Mouse (Mus musculus): ENCODE measurements around the gene Lst1. TPM values are rescaled to one million over a fixed set of nuclear protein-coding genes. Genes with fewer than 3 reads are reported as not detected.

Gene Lst1
- total RNA-seq, 1 experiment: 2.7 TPM

DNA sequence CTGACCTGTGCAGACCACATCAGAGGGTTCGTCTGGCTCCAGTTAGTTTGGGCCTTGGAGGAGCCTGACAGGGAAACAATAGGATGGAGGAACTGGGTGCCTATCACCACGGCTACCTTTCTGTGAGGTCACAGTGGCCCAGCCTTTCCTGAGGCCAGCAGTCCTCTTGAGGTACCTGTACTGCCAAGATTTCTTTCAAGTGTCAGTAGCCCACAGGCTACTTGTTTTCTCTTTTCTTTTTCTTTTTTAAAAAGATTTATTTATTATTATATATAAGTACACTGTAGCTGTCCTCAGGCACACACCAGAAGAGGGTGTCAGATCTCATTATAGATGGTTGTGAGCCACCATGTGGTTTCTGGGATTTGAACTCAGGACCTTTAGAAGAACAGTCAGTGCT lies 12.3 kb downstream of the Lst1 start, which contains the start of gene Aif1:
Aif1 (minus strand) TSS at position 101 of the 400 bp plus-strand sequence.
- H3K9me3 ChIP-seq (ENCODE audit: control insufficient read depth, insufficient read depth, low read depth, low read length): no peaks in the 10 kb centered on the region
- H3K27ac ChIP-seq (ENCODE audit: insufficient read depth, low read depth, low read length, poor library complexity, severe bottlenecking): no peak within 1 kb of the TSS
- TF ChIP-seq CHD2 (IDR thresholded peaks at IDR 0.05; ENCODE audit: low read depth, low read length): no peak
- no peak for TF ChIP-seq ZNF384 (IDR thresholded peaks at IDR 0.05; ENCODE audit: low read depth, low read length)
- TF ChIP-seq MAFK (IDR thresholded peaks at IDR 0.05; ENCODE audit: insufficient read depth, low read depth, low read length): no peak
- TF ChIP-seq HCFC1 (IDR thresholded peaks at IDR 0.05; ENCODE audit: borderline replicate concordance, insufficient read depth, low read length): no peak
- TF ChIP-seq ZC3H11A (IDR thresholded peaks at IDR 0.05; ENCODE audit: borderline replicate concordance, low read depth, low read length): no peak
- H3K36me3 ChIP-seq (ENCODE audit: control insufficient read depth, insufficient read depth, low read length, poor library complexity, severe bottlenecking): no peaks in the 10 kb centered on the region
- DNase-seq (ENCODE audit: low read depth, low spot score): no peak
- no peaks in the 10 kb centered on the region for H3K4me1 ChIP-seq (ENCODE audit: control insufficient read depth in 2 of 2, insufficient read depth in 2 of 2, low read length in 2 of 2, poor library complexity in 1 of 2)
- no peak within 1 kb of the TSS for H3K9ac ChIP-seq (ENCODE audit: insufficient read depth, low read depth, low read length, poor library complexity, severe bottlenecking)
- no peak within 1 kb of the TSS for H3K4me3 ChIP-seq (ENCODE audit: insufficient read depth in 1 of 2, low read depth in 1 of 2, low read length in 2 of 2, poor library complexity in 1 of 2, severe bottlenecking in 1 of 2)
- in situ Hi-C loops (cut with MboI; ENCODE audit: low sequenced_read_pairs in 2 of 2, unreplicated experiment in 2 of 2): no loop called here

DNA sequence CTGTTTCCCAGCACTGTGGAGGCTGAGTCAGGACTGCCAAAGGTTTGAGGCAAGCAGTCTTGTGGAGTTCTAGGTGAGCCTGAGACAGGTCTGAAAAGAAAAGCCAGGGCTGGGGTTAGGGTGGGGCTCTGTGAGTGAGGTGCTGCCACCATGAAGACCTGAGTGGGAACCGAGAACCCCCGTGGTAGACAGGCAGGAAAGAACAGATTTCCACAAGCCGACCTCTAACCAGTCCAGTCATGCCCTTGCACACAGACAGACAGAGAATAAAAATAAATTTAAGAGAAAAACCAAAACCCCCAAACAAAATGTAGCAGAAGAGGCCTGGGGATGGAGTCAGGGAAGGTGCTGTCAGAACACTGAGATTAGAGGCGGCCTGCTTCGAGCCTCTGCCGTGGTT lies 12.9 kb downstream of the Lst1 start:
- in situ Hi-C loops (cut with MboI; ENCODE audit: low sequenced_read_pairs in 2 of 2, unreplicated experiment in 2 of 2): no loop called here
- H3K4me3 ChIP-seq (ENCODE audit: insufficient read depth in 1 of 2, low read depth in 1 of 2, low read length in 2 of 2, poor library complexity in 1 of 2, severe bottlenecking in 1 of 2): no peak overlapping the region
- TF ChIP-seq MAFK (IDR thresholded peaks at IDR 0.05; ENCODE audit: insufficient read depth, low read depth, low read length) (no peak), HCFC1 (IDR thresholded peaks at IDR 0.05; ENCODE audit: borderline replicate concordance, insufficient read depth, low read length) (no peak), ZNF384 (IDR thresholded peaks at IDR 0.05; ENCODE audit: low read depth, low read length) (no peak), CHD2 (IDR thresholded peaks at IDR 0.05; ENCODE audit: low read depth, low read length) (no peak), ZC3H11A (IDR thresholded peaks at IDR 0.05; ENCODE audit: borderline replicate concordance, low read depth, low read length) (no peak)

DNA sequence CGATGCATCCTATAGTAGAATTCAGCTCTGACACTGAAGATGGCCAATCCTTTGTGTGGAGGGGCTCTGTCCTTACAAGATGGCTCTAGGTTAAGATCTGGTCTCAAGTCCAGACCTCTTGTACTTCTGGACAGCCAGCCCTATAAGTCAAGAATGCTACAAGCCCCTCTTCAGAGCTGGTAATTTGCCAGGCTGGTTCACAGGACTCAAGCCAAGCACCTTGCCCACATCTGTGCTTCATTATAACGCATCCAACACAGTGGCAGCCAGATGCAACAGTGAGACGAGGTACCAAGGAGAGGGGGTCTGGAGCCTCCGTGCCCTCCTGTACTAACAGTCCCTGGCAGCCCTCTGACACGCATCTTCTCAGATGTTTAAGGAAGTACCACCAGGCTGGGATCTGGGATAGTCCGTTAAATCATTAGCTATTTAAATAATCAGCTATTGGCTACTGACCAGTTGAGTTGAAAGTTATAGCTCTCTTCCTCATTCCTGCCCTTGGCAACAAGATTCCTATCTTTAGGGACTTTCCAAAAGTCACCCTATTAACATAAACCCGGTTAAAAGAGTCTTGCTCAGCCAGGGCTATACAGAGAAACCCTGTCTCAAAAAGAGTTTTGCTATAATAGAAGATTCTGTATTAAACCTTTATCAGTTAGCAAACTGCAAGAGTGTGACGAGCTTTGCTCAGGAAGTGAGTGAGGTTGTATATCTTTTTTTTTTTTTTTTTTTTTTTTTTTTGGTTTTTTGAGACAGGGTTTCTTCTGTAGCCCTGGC lies 13.8 kb downstream of the Lst1 start:
- H3K9ac ChIP-seq (ENCODE audit: insufficient read depth, low read depth, low read length, poor library complexity, severe bottlenecking): no peak overlapping the region
- no peak overlapping the region for H3K27ac ChIP-seq (ENCODE audit: insufficient read depth, low read depth, low read length, poor library complexity, severe bottlenecking)
- H3K4me3 ChIP-seq (ENCODE audit: insufficient read depth in 1 of 2, low read depth in 1 of 2, low read length in 2 of 2, poor library complexity in 1 of 2, severe bottlenecking in 1 of 2): no peak overlapping the region
- TF ChIP-seq ZC3H11A (IDR thresholded peaks at IDR 0.05; ENCODE audit: borderline replicate concordance, low read depth, low read length): no peak
- no peak for TF ChIP-seq CHD2 (IDR thresholded peaks at IDR 0.05; ENCODE audit: low read depth, low read length)
- no peaks in the 10 kb centered on the region for H3K4me1 ChIP-seq (ENCODE audit: control insufficient read depth in 2 of 2, insufficient read depth in 2 of 2, low read length in 2 of 2, poor library complexity in 1 of 2)
- no peaks in the 10 kb centered on the region for H3K36me3 ChIP-seq (ENCODE audit: control insufficient read depth, insufficient read depth, low read length, poor library complexity, severe bottlenecking)
- DNase-seq (ENCODE audit: low read depth, low spot score): no peak
- in situ Hi-C loops (cut with MboI; ENCODE audit: low sequenced_read_pairs in 2 of 2, unreplicated experiment in 2 of 2): no loop called here
- H3K9me3 ChIP-seq (ENCODE audit: control insufficient read depth, insufficient read depth, low read depth, low read length): no peaks in the 10 kb centered on the region

More for the DNA sequence above, 12.9 kb downstream of the Lst1 start:
- Histone ChIP-seq H3K9me3 (ENCODE audit: control insufficient read depth, insufficient read depth, low read depth, low read length) (no peaks in the 10 kb centered on the region), H3K9ac (ENCODE audit: insufficient read depth, low read depth, low read length, poor library complexity, severe bottlenecking) (no peak overlapping the region), H3K4me1 (ENCODE audit: control insufficient read depth in 2 of 2, insufficient read depth in 2 of 2, low read length in 2 of 2, poor library complexity in 1 of 2) (no peaks in the 10 kb centered on the region), H3K27ac (ENCODE audit: insufficient read depth, low read depth, low read length, poor library complexity, severe bottlenecking) (no peak overlapping the region), H3K36me3 (ENCODE audit: control insufficient read depth, insufficient read depth, low read length, poor library complexity, severe bottlenecking) (no peaks in the 10 kb centered on the region)
- DNase-seq (ENCODE audit: low read depth, low spot score): no peak

DNA sequence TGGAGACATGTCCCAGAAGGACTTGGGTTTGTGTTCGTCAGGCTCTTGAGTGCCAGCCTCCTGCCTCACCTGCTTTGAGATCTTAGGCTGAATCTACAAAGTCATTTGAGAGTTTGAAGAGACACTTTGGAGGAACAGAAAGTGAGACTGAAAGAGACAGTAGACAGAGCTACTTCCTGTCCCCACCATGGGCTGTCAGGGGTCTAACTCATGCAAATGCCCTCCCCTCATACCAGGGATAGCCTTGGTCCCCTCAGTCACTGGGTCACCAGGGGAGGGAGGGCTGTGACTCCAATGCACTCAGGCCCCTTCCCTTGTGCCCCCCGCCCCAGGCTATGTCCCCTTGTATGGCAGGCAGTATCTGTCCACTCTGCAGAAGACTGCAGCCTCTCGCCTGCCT lies 14.9 kb downstream of the Lst1 start:
- Histone ChIP-seq H3K4me1 (ENCODE audit: control insufficient read depth in 2 of 2, insufficient read depth in 2 of 2, low read length in 2 of 2, poor library complexity in 1 of 2) (no peaks in the 10 kb centered on the region), H3K4me3 (ENCODE audit: insufficient read depth in 1 of 2, low read depth in 1 of 2, low read length in 2 of 2, poor library complexity in 1 of 2, severe bottlenecking in 1 of 2) (no peak overlapping the region), H3K36me3 (ENCODE audit: control insufficient read depth, insufficient read depth, low read length, poor library complexity, severe bottlenecking) (no peaks in the 10 kb centered on the region), H3K9me3 (ENCODE audit: control insufficient read depth, insufficient read depth, low read depth, low read length) (no peaks in the 10 kb centered on the region), H3K27ac (ENCODE audit: insufficient read depth, low read depth, low read length, poor library complexity, severe bottlenecking) (no peak overlapping the region), H3K9ac (ENCODE audit: insufficient read depth, low read depth, low read length, poor library complexity, severe bottlenecking) (no peak overlapping the region)
- in situ Hi-C loops (cut with MboI; ENCODE audit: low sequenced_read_pairs in 2 of 2, unreplicated experiment in 2 of 2): no loop called here
- TF ChIP-seq HCFC1 (IDR thresholded peaks at IDR 0.05; ENCODE audit: borderline replicate concordance, insufficient read depth, low read length) (no peak), MAFK (IDR thresholded peaks at IDR 0.05; ENCODE audit: insufficient read depth, low read depth, low read length) (no peak), CHD2 (IDR thresholded peaks at IDR 0.05; ENCODE audit: low read depth, low read length) (no peak), ZC3H11A (IDR thresholded peaks at IDR 0.05; ENCODE audit: borderline replicate concordance, low read depth, low read length) (no peak), ZNF384 (IDR thresholded peaks at IDR 0.05; ENCODE audit: low read depth, low read length) (no peak)
- DNase-seq (ENCODE audit: low read depth, low spot score): no peak
